Mouse (Mus musculus): Measurements from ENCODE around the gene Safb2.
"Not testable (repeated sequence)": the region's sequence is repeated elsewhere in the genome, so short reads cannot be mapped to it uniquely, and the experiment has no call there.

The Safb2 gene

GRCm38 (mm10) chr17:56625495-56625894, 41.1 kb upstream of the Safb2 start:
- H3K9me3 ChIP-seq (ENCODE audit: low read length), result no peaks in the 10 kb centered on the region
- peaks cover 51% of the 10 kb centered on the region for H3K36me3 ChIP-seq (ENCODE audit: insufficient read depth, low read length)
- peak overlapping the region; percentile 93 for H3K4me3 ChIP-seq (replicated peaks; ENCODE audit: low read length)
- no peak for TF ChIP-seq POU5F1 (IDR thresholded peaks at IDR 0.05; ENCODE audit: borderline replicate concordance, low read length)
- TF ChIP-seq NANOG (IDR thresholded peaks at IDR 0.05; ENCODE audit: borderline replicate concordance, low read length), result no peak
- TF ChIP-seq CTCF (conservative IDR thresholded peaks at IDR 0.05; ENCODE audit: low read length), result no peak
- H3K27me3 ChIP-seq (ENCODE audit: insufficient read depth, low read length), result no peaks in the 10 kb centered on the region
- peaks cover 59% of the 10 kb centered on the region for H3K4me1 ChIP-seq (replicated peaks; ENCODE audit: low read depth, low read length)

- Histone ChIP-seq H3K36me3 (ENCODE audit: insufficient read depth, low read length) (peaks cover 91% of the 10 kb centered on the region), H3K4me3 (replicated peaks; ENCODE audit: low read length) (no peak overlapping the region), H3K9me3 (ENCODE audit: low read length) (no peaks in the 10 kb centered on the region), H3K4me1 (replicated peaks; ENCODE audit: low read depth, low read length) (peaks cover 49% of the 10 kb centered on the region), H3K27me3 (ENCODE audit: insufficient read depth, low read length) (no peaks in the 10 kb centered on the region)
- TF ChIP-seq POU5F1 (IDR thresholded peaks at IDR 0.05; ENCODE audit: borderline replicate concordance, low read length) (no peak), NANOG (IDR thresholded peaks at IDR 0.05; ENCODE audit: borderline replicate concordance, low read length) (no peak), CTCF (conservative IDR thresholded peaks at IDR 0.05; ENCODE audit: low read length) (no peak)
These were observed 33.2 kb upstream of the Safb2 start for GRCm38 (mm10) chr17:56617628-56618027.

- peaks cover 54% of the 10 kb centered on the region for H3K4me1 ChIP-seq (replicated peaks; ENCODE audit: low read depth, low read length)
- TF ChIP-seq NANOG (IDR thresholded peaks at IDR 0.05; ENCODE audit: borderline replicate concordance, low read length) (no peak), CTCF (conservative IDR thresholded peaks at IDR 0.05; ENCODE audit: low read length) (no peak), POU5F1 (IDR thresholded peaks at IDR 0.05; ENCODE audit: borderline replicate concordance, low read length) (no peak)
- H3K4me3 ChIP-seq (replicated peaks; ENCODE audit: low read length), result no peak overlapping the region
- no peaks in the 10 kb centered on the region for H3K9me3 ChIP-seq (ENCODE audit: low read length)
- peaks cover 82% of the 10 kb centered on the region for H3K36me3 ChIP-seq (ENCODE audit: insufficient read depth, low read length)
- no peaks in the 10 kb centered on the region for H3K27me3 ChIP-seq (ENCODE audit: insufficient read depth, low read length)
These were observed 32.3 kb upstream of the Safb2 start for GRCm38 (mm10) chr17:56616725-56617124.

- Histone ChIP-seq H3K9me3 (ENCODE audit: low read length) (no peaks in the 10 kb centered on the region), H3K27me3 (ENCODE audit: insufficient read depth, low read length) (no peaks in the 10 kb centered on the region), H3K4me1 (replicated peaks; ENCODE audit: low read depth, low read length) (peaks cover 64% of the 10 kb centered on the region), H3K36me3 (ENCODE audit: insufficient read depth, low read length) (peaks cover 72% of the 10 kb centered on the region), H3K4me3 (replicated peaks; ENCODE audit: low read length) (no peak overlapping the region; the same call in 1 of the 2 replicates)
- TF ChIP-seq CTCF (conservative IDR thresholded peaks at IDR 0.05; ENCODE audit: low read length) (no peak), POU5F1 (IDR thresholded peaks at IDR 0.05; ENCODE audit: borderline replicate concordance, low read length) (no peak), NANOG (IDR thresholded peaks at IDR 0.05; ENCODE audit: borderline replicate concordance, low read length) (no peak)
These were observed 31.4 kb upstream of the Safb2 start for GRCm38 (mm10) chr17:56615792-56616191.

- Histone ChIP-seq H3K4me1 (replicated peaks; ENCODE audit: low read depth, low read length) (peaks cover 69% of the 10 kb centered on the region), H3K36me3 (ENCODE audit: insufficient read depth, low read length) (peaks cover 67% of the 10 kb centered on the region), H3K4me3 (replicated peaks; ENCODE audit: low read length) (peak overlapping the region; percentile 91), H3K27me3 (ENCODE audit: insufficient read depth, low read length) (no peaks in the 10 kb centered on the region), H3K9me3 (ENCODE audit: low read length) (no peaks in the 10 kb centered on the region)
- no peak for TF ChIP-seq CTCF (conservative IDR thresholded peaks at IDR 0.05; ENCODE audit: low read length)
- TF ChIP-seq POU5F1 (IDR thresholded peaks at IDR 0.05; ENCODE audit: borderline replicate concordance, low read length), result no peak
- TF ChIP-seq NANOG (IDR thresholded peaks at IDR 0.05; ENCODE audit: borderline replicate concordance, low read length), result no peak
These were observed 30.9 kb upstream of the Safb2 start for GRCm38 (mm10) chr17:56615136-56615784.

- Histone ChIP-seq H3K36me3 (ENCODE audit: insufficient read depth, low read length) (peaks cover 60% of the 10 kb centered on the region), H3K4me1 (replicated peaks; ENCODE audit: low read depth, low read length) (peaks cover 71% of the 10 kb centered on the region), H3K27me3 (ENCODE audit: insufficient read depth, low read length) (no peaks in the 10 kb centered on the region), H3K9me3 (ENCODE audit: low read length) (no peaks in the 10 kb centered on the region), H3K4me3 (replicated peaks; ENCODE audit: low read length) (peak overlapping the region; percentile 91)
- TF ChIP-seq POU5F1 (IDR thresholded peaks at IDR 0.05; ENCODE audit: borderline replicate concordance, low read length), result no peak
- TF ChIP-seq NANOG (IDR thresholded peaks at IDR 0.05; ENCODE audit: borderline replicate concordance, low read length), result no peak
- TF ChIP-seq CTCF (conservative IDR thresholded peaks at IDR 0.05; ENCODE audit: low read length), result no peak
These were observed 30.2 kb upstream of the Safb2 start for GRCm38 (mm10) chr17:56614391-56615135.

GRCm38 (mm10) chr17:56613893-56614292, 29.5 kb upstream of the Safb2 start:
- not testable (repeated sequence) for H3K9me3 ChIP-seq (ENCODE audit: low read length)
- peaks cover 53% of the 10 kb centered on the region for H3K36me3 ChIP-seq (ENCODE audit: insufficient read depth, low read length)

GRCm38 (mm10) chr17:56613236-56613844, 29.0 kb upstream of the Safb2 start, which contains the start of gene Rpl36:
Rpl36 (plus strand) TSS chr17:56613416.
- Histone ChIP-seq H3K9me3 (ENCODE audit: low read length) (no peaks in the 10 kb centered on the region), H3K4me3 (replicated peaks; ENCODE audit: low read length) (peak within 1 kb of the TSS; percentile 91), H3K27me3 (ENCODE audit: insufficient read depth, low read length) (no peaks in the 10 kb centered on the region), H3K4me1 (replicated peaks; ENCODE audit: low read depth, low read length) (peaks cover 71% of the 10 kb centered on the region), H3K36me3 (ENCODE audit: insufficient read depth, low read length) (peaks cover 52% of the 10 kb centered on the region)
- TF ChIP-seq CTCF (conservative IDR thresholded peaks at IDR 0.05; ENCODE audit: low read length) (peak; percentile 93), NANOG (IDR thresholded peaks at IDR 0.05; ENCODE audit: borderline replicate concordance, low read length) (no peak), POU5F1 (IDR thresholded peaks at IDR 0.05; ENCODE audit: borderline replicate concordance, low read length) (no peak)

More at GRCm38 (mm10) chr17:56613893-56614292, 29.5 kb upstream of the Safb2 start:
- Histone ChIP-seq H3K4me1 (replicated peaks; ENCODE audit: low read depth, low read length) (peaks cover 69% of the 10 kb centered on the region), H3K4me3 (replicated peaks; ENCODE audit: low read length) (peak overlapping the region; percentile 91)
- not testable (repeated sequence) for H3K27me3 ChIP-seq (ENCODE audit: insufficient read depth, low read length)

- H3K4me1 ChIP-seq (replicated peaks; ENCODE audit: low read depth, low read length), result peaks cover 71% of the 10 kb centered on the region
- not testable (repeated sequence) for H3K9me3 ChIP-seq (ENCODE audit: low read length); H3K27me3 ChIP-seq (ENCODE audit: insufficient read depth, low read length)
- peaks cover 52% of the 10 kb centered on the region for H3K36me3 ChIP-seq (ENCODE audit: insufficient read depth, low read length)
- peak overlapping the region; percentile 91 for H3K4me3 ChIP-seq (replicated peaks; ENCODE audit: low read length)
These were observed 28.2 kb upstream of the Safb2 start for GRCm38 (mm10) chr17:56612565-56612939.
